Mouse (Mus musculus): ENCODE measurements around the gene Lrrc2. TPM values are rescaled to one million over a fixed set of nuclear protein-coding genes. Genes with fewer than 3 reads are reported as not detected.

The Lrrc2 gene
- 0.09 and 0.35 TPM in 2 replicates for polyA plus RNA-seq (2016; fragmentation: Nextera tagmentation; extraction: Ambion mirVana)

DNA sequence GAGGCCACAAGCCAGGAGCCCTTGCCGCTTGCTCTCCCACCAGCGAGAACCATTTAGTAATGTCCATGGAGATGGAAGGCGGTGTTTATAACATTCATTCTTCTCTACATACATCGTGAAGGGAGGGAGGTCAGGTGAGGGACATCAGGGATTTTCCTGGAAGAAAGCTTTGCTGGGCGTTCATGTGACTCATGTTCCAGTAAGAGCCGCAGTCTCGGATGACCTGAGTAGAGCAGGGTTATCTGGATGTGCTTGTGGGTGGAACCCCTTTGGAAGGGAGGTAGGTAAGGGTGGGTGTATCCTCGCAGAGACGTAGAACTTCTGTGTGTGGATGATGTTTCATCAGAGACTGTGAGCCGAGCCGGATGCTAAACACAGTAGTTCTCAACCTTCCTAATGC, at the start of gene Lrrc2:
TSS of gene Lrrc2 (plus strand) at position 149 of the 400 bp plus-strand sequence.
- Histone ChIP-seq H3K36me3 (no peaks in the 10 kb centered on the region), H3K9me3 (replicated peaks) (no peaks in the 10 kb centered on the region), H3K4me3 (no peak within 1 kb of the TSS), H3K27me3 (ENCODE audit: low read depth, poor library complexity, severe bottlenecking) (peaks cover 91% of the 10 kb centered on the region), H3K27ac (replicated peaks) (no peak within 1 kb of the TSS), H3K4me1 (peaks cover 46% of the 10 kb centered on the region)
- 90% methylated on average over 11 of the region's 11 CpGs for WGBS
- DNase-seq (ENCODE audit: low spot score) = no peak

DNA sequence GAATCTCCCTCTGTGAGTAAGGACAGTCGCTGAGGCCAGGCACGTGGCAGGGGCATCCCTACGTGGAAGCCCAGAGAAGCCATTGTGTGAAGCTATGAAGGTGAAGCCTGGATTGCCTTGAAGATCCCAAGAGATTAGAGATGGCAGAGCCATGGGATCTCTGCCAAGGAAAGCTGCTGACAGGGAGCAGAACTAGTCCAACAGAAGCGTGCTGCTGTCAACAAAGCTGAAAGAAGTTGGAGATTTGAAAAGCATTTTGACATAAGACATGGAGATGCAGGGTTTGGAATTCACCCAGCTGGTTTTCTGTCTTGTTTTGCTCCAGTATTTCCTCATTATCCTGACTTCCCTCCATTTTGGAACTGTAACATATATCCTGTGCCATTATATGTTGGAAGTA, 49.1 kb upstream of the Lrrc2 start:
- Histone ChIP-seq H3K4me3 (no peak overlapping the region), H3K27ac (replicated peaks) (no peak overlapping the region), H3K27me3 (ENCODE audit: low read depth, poor library complexity, severe bottlenecking) (no peaks in the 10 kb centered on the region), H3K9me3 (replicated peaks) (peaks cover 2% of the 10 kb centered on the region), H3K36me3 (no peaks in the 10 kb centered on the region), H3K4me1 (no peaks in the 10 kb centered on the region)
- DNase-seq (ENCODE audit: low spot score) = no peak
- 93% methylated on average over 4 of the region's 4 CpGs for WGBS

DNA sequence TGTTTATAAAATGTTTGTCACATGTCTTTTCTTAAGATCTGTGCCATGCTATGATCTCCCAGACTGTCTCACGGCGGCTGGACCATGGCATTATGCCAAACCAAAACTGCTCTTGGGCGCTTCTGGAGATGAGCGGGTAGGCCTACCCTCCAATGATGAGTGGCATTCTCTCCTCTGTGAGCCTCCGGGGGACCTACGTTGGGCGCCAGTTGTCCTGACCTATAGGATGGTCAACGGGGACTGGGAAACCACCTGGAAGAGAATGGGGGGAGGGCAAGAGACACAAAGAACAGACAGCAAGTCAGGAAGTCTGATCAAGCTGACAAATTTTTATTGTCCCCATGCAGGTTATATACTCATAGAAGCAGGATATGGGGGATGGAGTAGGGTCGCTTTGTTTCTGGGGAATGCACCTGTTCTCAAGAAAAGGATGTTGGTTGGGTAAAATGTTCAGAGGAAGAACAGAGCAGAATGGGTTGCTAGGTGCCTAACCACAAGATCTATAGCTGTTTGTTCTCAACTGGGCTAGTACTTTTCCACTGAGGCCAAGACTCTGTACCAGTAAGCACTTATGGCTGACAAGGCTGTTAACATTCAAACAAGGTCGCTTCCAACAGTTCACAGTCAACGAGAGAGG, 44.0 kb upstream of the Lrrc2 start:
- no peaks in the 10 kb centered on the region for H3K36me3 ChIP-seq
- H3K27me3 ChIP-seq (ENCODE audit: low read depth, poor library complexity, severe bottlenecking) = no peaks in the 10 kb centered on the region
- peaks cover 6% of the 10 kb centered on the region for H3K9me3 ChIP-seq (replicated peaks)
- DNase-seq (ENCODE audit: low spot score) = no peak
- H3K4me3 ChIP-seq = no peak overlapping the region
- WGBS = 93% methylated on average over 11 of the region's 11 CpGs
- H3K27ac ChIP-seq (replicated peaks) = no peak overlapping the region
- no peaks in the 10 kb centered on the region for H3K4me1 ChIP-seq

DNA sequence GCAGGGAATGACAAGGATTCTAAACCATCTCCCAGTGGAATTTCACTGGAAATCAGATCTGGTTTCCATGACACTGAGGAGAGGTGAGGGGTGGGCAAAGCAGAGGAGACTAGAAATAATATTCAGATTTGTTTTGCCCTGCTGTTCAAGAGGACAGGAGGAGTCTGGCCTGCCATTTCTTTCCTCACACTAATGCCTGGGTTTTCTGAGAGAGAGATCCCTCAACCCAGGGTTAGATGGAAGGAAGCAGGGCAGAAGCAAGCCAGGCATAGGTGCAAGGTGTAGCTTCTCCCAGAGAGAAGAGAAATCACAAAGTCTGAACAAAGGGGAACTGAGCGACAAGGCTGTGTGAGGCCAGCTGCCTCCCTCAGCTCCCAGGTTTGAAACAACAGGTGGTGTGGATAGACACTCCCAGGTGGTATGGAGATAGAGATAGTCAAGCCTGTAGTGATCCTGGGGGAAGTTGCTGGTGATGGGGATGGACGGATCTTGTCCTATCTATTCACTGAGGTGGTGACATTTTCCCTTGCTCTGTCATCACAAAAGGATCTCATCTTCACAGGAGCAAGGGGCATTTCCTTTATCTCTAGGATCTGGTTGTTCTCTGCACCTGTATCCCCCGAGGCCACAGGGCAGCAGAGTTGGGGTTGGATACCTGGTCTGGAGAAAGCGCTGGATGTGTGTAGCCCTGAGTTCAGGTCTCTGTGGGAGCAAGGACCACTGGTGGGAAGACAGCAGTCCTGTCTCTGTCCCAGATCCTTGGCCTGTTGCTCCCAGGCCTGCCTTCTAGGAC, 43.3 kb upstream of the Lrrc2 start:
- Histone ChIP-seq H3K9me3 (replicated peaks) (peaks cover 6% of the 10 kb centered on the region), H3K4me1 (no peaks in the 10 kb centered on the region), H3K36me3 (no peaks in the 10 kb centered on the region), H3K27ac (replicated peaks) (no peak overlapping the region), H3K4me3 (no peak overlapping the region), H3K27me3 (ENCODE audit: low read depth, poor library complexity, severe bottlenecking) (no peaks in the 10 kb centered on the region)
- no peak for DNase-seq (ENCODE audit: low spot score)
- WGBS = 87% methylated on average over 4 of the region's 4 CpGs

DNA sequence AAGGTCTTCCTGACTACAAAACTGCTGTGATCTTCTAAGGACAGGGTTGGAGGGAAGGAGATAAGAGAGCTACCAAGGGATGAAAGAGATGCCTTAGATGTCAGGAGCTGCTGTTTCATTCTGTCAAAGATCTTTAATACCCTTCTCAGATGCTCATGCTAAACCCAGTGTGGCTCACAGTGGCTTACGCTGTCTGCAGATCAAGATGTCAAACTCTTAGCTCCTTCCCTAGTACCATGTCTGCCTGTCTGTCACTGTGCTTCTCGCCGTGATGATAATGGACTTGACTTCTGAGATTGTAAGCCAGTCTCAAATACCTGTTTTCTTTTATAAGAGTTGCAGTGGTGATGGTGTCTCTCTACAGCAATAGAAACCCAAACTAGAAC, 42.7 kb upstream of the Lrrc2 start:
- H3K4me3 ChIP-seq = no peak overlapping the region
- no peaks in the 10 kb centered on the region for H3K4me1 ChIP-seq
- no peaks in the 10 kb centered on the region for H3K27me3 ChIP-seq (ENCODE audit: low read depth, poor library complexity, severe bottlenecking)
- H3K27ac ChIP-seq (replicated peaks) = no peak overlapping the region
- H3K9me3 ChIP-seq (replicated peaks) = peaks cover 6% of the 10 kb centered on the region
- WGBS = 90% methylated on average over 3 of the region's 3 CpGs
- no peaks in the 10 kb centered on the region for H3K36me3 ChIP-seq
- no peak for DNase-seq (ENCODE audit: low spot score)

DNA sequence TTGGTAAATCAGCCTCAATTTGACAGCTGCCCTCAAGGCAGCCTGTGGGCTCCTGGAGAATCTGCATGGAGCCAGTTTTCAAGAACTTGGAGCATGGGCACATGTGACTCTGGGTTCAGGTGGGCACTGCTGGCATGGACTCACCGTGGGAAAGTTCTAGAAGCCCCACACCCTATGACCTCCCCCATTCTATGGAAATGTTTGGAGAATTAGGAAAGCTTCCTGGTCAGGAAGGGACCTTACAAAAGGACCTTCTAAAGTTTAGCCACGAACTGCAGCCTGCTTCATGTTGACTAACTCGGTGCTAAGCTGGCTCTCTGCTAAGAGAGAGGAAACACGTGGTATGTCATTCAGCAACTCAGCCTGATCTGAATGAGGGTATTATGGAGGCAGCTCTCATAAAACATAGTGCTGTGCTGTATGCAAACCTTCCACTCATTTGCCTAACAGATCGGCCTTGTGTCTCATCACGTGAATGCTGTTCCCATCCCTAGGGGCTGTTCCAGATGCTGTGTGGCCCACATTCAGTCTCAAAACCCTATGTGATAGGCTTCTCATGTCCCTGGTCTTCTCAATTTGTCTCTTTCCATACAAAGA, 41.9 kb upstream of the Lrrc2 start:
- Histone ChIP-seq H3K36me3 (no peaks in the 10 kb centered on the region), H3K9me3 (replicated peaks) (peaks cover 6% of the 10 kb centered on the region), H3K4me1 (no peaks in the 10 kb centered on the region), H3K4me3 (no peak overlapping the region), H3K27ac (replicated peaks) (no peak overlapping the region), H3K27me3 (ENCODE audit: low read depth, poor library complexity, severe bottlenecking) (no peaks in the 10 kb centered on the region)
- no peak for DNase-seq (ENCODE audit: low spot score)
- WGBS = 85% methylated on average over 6 of the region's 6 CpGs

DNA sequence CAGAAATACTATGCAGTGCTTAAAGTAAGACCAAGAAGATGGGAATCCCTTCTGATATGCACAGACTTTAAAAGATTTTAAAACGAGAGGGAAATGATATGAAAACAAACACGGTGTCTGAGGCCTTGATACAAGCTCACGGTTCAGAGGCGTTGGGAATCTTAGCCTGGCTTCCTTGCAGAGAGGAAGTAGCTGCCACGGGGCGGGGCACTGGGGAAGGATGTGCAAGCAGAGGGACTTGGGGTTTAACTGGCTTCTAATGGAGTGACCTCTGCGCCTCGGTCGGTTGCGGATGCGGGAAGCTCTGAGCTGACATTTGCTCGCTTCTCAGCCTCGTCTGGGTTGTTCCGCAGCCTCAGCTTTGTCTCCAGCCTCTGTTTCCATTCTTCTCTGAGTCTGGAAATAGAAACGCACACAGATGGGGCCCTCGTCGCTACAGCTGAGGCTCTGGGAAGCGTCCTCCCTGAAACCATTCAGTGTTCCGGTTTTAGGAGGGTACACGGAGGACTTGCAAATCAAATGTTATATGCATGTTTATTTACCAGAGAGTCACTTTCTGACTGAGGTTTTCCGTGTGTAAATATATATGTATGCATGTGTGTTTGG, 36.6 kb upstream of the Lrrc2 start:
- Histone ChIP-seq H3K4me1 (no peaks in the 10 kb centered on the region), H3K4me3 (no peak overlapping the region), H3K36me3 (no peaks in the 10 kb centered on the region), H3K27me3 (ENCODE audit: low read depth, poor library complexity, severe bottlenecking) (no peaks in the 10 kb centered on the region), H3K9me3 (replicated peaks) (no peaks in the 10 kb centered on the region), H3K27ac (replicated peaks) (0 out of 2 replicates have a peak overlapping the region, but pooled peaks have one; percentile 43)
- WGBS = 66% methylated on average over 21 of the region's 21 CpGs
- DNase-seq (ENCODE audit: low spot score) = no peak

DNA sequence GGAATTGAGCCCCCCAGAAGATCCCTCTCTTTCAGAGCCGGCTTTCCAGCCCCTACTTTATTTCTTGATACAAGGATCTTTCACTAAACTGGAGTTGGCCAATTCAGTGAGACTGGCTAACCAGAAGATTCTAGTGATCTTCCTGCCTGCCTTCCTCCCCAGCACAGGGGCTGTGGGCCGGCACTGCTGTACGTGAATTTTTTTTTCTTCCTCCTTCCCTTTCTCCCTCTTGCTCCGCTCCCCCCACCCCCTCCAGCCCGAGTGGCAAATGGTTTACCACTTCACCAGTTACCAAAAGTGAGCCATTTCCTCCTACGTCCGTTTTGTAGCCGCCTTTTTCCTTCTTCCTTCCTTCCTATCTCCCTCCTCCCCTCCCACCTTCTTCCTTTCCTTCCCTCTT, 35.9 kb upstream of the Lrrc2 start:
- WGBS = 72% methylated on average over 8 of the region's 8 CpGs
- no peak for DNase-seq (ENCODE audit: low spot score)
- no peak overlapping the region for H3K27ac ChIP-seq (replicated peaks)
- H3K9me3 ChIP-seq (replicated peaks) = no peaks in the 10 kb centered on the region
- H3K4me1 ChIP-seq = no peaks in the 10 kb centered on the region
- H3K27me3 ChIP-seq (ENCODE audit: low read depth, poor library complexity, severe bottlenecking) = no peaks in the 10 kb centered on the region
- no peak overlapping the region for H3K4me3 ChIP-seq
- no peaks in the 10 kb centered on the region for H3K36me3 ChIP-seq

DNA sequence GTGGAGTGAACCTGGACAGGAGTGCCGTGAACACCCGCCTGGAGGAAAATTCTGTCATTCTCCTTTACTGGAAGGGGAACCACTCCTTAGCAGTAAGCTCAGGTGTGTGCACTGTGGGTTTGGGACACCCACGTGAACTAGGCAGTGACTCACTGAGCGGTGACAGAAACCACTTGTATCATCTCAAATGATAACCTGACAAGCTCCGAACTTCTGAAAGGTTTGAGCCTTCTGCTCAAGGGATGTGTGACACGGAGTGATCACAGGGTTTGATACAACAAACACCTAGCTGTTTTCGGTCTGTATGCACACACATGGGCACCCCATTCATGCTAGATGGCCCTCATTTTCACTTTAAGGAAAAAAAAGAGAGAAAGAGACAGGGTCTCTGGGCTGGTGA, 34.6 kb upstream of the Lrrc2 start, which contains the start of gene Fam240a:
TSS of gene Fam240a (minus strand) at position 76 of the 400 bp plus-strand sequence.
- no peak for DNase-seq (ENCODE audit: low spot score)
- WGBS = 93% methylated on average over 7 of the region's 7 CpGs
- Histone ChIP-seq H3K9me3 (replicated peaks) (no peaks in the 10 kb centered on the region), H3K4me1 (no peaks in the 10 kb centered on the region), H3K27me3 (ENCODE audit: low read depth, poor library complexity, severe bottlenecking) (no peaks in the 10 kb centered on the region), H3K4me3 (no peak within 1 kb of the TSS), H3K27ac (replicated peaks) (no peak within 1 kb of the TSS), H3K36me3 (no peaks in the 10 kb centered on the region)

DNA sequence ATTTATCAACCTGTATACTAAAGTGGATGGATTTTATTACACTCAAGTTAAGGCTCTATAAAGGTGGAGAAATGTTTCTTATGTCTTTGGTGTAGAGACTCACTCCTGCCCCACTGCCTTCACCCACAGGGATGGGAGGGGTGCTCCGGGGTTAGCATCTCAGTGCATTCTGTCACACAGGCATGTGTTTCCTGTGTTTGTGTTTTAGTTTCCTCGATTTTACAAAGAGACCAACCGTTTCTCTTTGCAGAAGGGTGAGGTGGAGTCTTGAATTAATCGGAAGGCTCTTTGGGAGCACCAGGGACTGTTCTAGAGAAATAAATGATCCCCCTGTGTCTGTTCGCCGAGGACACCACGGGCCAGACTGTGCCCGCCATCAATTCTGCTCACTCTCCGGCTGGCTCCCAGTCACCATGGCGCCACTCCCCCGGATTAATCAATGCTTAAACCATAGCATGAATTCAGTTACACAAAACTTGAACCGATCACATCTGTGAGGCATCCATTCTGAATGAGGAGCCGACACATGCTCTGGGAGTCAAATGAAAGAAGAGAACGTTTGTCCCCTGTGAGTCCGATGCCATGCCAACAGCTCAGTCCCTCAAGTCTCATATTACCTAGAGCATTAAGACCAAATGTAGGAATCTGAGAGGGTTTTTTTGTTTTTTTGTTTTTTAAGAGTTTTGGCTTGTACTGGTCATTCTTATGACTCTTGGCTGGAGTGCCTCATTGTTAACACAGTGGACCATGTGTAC, 30.5 kb upstream of the Lrrc2 start:
- Histone ChIP-seq H3K4me3 (no peak overlapping the region), H3K9me3 (replicated peaks) (no peaks in the 10 kb centered on the region), H3K27ac (replicated peaks) (no peak overlapping the region), H3K27me3 (ENCODE audit: low read depth, poor library complexity, severe bottlenecking) (no peaks in the 10 kb centered on the region), H3K4me1 (no peaks in the 10 kb centered on the region), H3K36me3 (no peaks in the 10 kb centered on the region)
- WGBS = 74% methylated on average over 15 of the region's 15 CpGs
- DNase-seq (ENCODE audit: low spot score) = no peak

DNA sequence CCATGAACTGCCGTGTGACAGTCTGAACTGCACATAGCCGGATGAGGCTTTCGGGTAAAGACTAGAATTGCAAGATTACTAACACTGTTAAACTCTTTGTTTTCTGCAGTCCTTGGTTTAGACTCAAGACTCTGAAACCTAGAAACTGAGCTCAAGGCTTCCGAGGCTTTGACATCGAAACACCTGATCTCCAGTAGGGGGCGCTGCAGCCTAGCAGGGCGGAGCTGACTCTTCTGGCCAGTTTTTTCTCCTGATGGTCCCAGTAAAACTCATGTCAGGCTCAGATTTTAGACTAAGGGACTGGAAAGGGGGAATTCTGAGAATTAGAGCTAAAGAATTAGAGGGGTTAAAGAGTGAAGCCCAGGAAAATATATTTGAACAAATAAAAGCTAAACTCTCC, 28.6 kb upstream of the Lrrc2 start:
- Histone ChIP-seq H3K9me3 (replicated peaks) (no peaks in the 10 kb centered on the region), H3K27me3 (ENCODE audit: low read depth, poor library complexity, severe bottlenecking) (no peaks in the 10 kb centered on the region), H3K4me3 (no peak overlapping the region), H3K36me3 (no peaks in the 10 kb centered on the region), H3K27ac (replicated peaks) (no peak overlapping the region), H3K4me1 (no peaks in the 10 kb centered on the region)
- peak; percentile 75 for DNase-seq (ENCODE audit: low spot score)
- WGBS = 17% methylated on average over 7 of the region's 7 CpGs

DNA sequence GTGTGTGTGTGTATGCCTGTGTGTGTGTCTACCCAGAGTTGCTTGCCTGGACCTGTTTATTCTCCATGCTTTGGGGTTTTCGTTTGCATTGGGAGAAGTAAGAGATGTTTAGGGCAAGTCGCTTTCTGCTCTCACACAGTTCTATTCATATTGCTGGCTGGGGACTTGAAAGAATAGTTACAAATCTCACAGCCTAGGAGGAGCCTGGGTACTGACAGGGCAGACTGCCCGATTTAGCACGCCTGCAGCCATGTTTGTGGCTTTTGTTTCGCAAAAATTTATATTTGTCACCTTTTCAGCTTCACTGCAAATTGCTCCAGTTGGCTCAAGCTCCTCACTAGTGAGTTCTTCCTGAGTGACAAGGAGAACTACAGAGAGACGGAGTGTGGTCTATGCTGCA, 19.8 kb upstream of the Lrrc2 start:
- WGBS = 86% methylated on average over 6 of the region's 6 CpGs
- H3K27ac ChIP-seq (replicated peaks) = peak overlapping the region; percentile 28; the same call in 1 of the 2 replicates
- no peaks in the 10 kb centered on the region for H3K36me3 ChIP-seq
- H3K4me1 ChIP-seq = peaks cover 4% of the 10 kb centered on the region; the same call in 1 of the 2 replicates
- no peaks in the 10 kb centered on the region for H3K9me3 ChIP-seq (replicated peaks)
- no peak overlapping the region for H3K4me3 ChIP-seq
- H3K27me3 ChIP-seq (ENCODE audit: low read depth, poor library complexity, severe bottlenecking) = no peaks in the 10 kb centered on the region
- no peak for DNase-seq (ENCODE audit: low spot score)
